Mouse (Mus musculus): ENCODE data around the gene Large1.
A peak's percentile ranks its signal among the peaks of the same experiment; 100 is the strongest.
"Not testable (repeated sequence)": the region's sequence is repeated elsewhere in the genome, so short reads cannot be mapped to it uniquely, and the experiment has no call there.

The Large1 gene

DNA sequence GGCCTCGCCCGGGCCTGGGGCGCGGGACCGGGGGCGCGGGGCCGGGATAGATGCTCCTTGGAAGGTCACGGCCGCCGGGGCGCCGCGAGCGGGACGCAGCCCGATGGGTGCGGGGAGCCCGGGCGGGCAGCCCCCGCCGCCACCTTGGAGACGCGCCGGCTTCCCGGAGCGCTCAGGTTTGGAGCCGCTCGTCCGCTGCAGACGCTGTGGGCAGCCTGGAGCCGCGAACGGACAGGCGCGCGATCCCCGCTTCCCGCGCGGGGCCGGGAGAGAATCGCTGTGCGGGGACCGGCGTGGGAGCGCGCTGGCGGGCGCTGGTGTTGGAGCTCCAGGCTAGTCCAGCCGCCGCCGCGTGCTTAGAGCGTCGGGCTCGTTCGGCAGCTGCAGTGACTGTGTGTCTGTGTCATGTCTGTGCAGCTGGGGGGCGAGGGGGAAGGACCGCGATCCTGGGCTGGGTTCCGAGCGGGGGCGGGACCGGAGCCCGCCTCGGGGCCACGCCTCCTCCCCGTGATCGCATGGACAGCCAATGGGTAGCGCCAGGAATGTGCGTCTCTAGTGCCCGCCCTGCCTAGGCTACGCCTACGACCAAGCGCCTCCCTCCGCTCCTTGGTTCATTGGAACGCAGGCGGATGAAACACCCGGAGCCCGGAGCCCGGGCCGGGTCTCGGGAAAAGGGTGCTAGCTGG is at the start of gene Large1:
Gene Large1 (minus strand): TSS at position 433 of the 686 bp plus-strand sequence.
- peak; percentile 92 for DNase-seq (ENCODE audit: low spot score)

- DNase-seq (ENCODE audit: low spot score), result no peak
Measured at GRCm38 (mm10) chr8:73400343-73400742, 47.0 kb upstream of the Large1 start.

GRCm38 (mm10) chr8:73373001-73373400 is 19.7 kb upstream of the Large1 start:
- not testable (repeated sequence) for DNase-seq (ENCODE audit: low spot score)

DNA sequence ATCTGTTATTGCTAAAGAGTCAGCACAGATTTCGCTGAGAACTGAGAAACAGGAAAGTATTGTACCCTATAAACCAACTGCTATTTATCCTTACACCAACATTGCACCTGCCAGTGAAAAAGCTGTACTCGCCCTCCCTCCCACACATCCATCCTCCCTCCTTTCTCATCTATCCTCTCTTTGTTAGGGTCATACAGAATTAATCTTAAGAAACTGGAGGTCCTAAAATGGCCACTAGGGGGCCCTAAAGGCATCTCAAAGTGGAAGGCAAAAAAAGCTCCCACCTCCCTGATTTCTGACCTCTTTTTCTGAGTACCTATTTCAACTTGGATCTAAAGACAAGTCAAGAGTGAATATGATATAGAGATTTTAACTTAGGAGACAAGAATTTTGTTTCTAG is 2.6 kb upstream of the Large1 start:
- DNase-seq (ENCODE audit: low spot score), result no peak

- no peak for DNase-seq (ENCODE audit: low spot score)
Measured at GRCm38 (mm10) chr8:73354201-73354881, 1.0 kb upstream of the Large1 start.

- DNase-seq (ENCODE audit: low spot score), result no peak
Measured at GRCm38 (mm10) chr8:73353794-73354179, 447 bp upstream of the Large1 start.

- no peak for DNase-seq (ENCODE audit: low spot score)
Measured at GRCm38 (mm10) chr8:73352301-73353107, 836 bp downstream of the Large1 start.

DNA sequence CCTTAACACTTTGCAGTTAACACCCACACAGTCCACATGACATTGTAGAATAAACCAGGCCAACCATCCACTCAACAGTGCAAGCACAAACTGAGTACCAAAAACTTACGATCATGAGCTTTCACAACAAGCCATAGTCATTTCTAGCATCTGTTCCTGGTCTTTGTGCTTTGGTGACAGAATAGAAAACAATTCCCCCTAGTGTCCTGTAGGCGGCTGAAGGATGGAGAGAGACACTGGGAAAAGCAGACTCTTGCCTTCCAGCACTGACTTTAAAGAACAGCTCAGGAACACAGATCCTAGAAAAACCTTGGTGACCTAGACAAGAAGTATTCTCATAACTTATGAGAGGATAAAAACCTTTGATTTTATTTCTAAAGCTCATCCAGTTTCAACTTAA is 3.0 kb downstream of the Large1 start:
- DNase-seq (ENCODE audit: low spot score), result no peak

GRCm38 (mm10) chr8:73342761-73343395 is 10.5 kb downstream of the Large1 start:
- DNase-seq (ENCODE audit: low spot score), result no peak

DNA sequence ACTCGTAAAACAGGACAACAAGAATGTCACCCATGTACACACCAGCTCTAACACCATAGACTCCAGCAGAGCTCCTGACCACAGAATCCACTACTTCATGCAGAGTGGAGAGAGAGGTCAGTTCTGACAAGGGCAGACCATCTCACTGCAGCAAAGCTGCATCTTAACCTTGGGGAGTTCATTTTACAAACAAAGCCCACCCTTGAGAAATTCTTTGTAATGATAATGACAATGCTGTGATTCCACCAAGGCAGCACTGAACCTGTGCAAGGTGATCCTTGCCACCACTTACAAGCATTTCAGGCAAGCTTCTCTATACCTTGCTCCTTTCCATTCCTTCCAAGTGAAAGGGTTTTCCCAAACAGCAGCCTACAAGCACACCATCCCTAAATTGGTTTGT is 16.5 kb downstream of the Large1 start:
- no peak for DNase-seq (ENCODE audit: low spot score)

DNA sequence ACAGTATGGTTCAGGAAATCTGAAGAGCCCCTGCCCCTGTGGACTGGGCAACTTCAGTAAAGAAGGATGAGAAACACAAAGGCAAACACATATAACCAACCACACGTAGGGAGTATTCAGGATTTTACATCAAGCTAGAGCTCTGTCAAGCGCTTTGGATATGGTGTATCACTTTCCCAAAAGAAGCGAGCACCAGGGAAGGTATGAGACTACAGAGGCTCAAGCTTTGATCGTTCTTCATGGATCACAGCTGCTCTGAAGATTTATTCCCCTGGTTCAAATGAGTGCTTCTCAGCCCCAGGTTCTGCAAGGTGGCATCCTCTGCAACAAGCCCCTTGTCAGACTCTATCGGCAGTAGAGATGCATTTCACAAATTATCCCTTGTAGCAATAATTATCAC is 24.2 kb downstream of the Large1 start:
- no peak for DNase-seq (ENCODE audit: low spot score)

DNA sequence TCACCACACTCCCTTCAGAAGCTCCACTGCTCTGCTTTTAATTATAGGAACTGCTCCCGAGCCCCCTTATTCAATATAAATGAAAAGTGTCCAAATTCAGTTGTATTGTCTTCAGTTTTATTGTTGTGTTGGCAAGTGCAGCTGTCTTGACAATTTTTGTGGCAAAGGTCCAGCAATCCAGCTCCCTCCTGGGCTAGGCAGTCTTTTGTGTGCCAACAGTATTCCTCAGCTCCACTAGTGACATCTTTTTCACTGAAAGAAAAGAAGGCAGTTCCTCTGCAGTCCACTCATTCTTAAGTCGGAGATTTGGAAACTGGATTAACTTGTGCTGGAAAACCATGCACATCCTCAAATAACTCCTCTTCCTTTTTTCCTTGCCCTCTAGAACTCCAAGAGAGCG is 25.3 kb downstream of the Large1 start:
- DNase-seq (ENCODE audit: low spot score), result no peak

- no peak for DNase-seq (ENCODE audit: low spot score)
Measured at GRCm38 (mm10) chr8:73324667-73325066, 28.7 kb downstream of the Large1 start.

DNA sequence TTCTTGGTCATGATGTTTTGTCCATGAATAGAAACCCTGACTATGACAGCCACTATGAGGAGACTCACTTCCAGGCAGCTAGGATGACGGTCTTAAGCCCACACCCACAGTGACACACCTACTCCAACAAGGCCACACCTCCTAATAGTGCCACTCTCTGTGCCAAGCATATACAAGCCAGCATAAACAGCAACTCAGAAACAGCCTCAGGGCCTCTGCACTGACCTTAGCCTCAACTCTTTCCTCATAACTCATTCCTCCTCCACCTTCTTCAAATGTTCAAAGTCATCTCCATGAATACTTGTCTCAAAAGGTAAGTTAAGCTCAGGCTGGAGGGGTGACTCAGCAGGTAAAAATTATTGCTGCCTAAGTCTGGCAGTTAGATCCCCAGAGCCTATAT is 29.7 kb downstream of the Large1 start:
- DNase-seq (ENCODE audit: low spot score), result no peak

- DNase-seq (ENCODE audit: low spot score), result not testable (repeated sequence)
Measured at GRCm38 (mm10) chr8:73319500-73319899, 33.8 kb downstream of the Large1 start.

- no peak for DNase-seq (ENCODE audit: low spot score)
Measured at GRCm38 (mm10) chr8:73313911-73314310, 39.4 kb downstream of the Large1 start.

DNA sequence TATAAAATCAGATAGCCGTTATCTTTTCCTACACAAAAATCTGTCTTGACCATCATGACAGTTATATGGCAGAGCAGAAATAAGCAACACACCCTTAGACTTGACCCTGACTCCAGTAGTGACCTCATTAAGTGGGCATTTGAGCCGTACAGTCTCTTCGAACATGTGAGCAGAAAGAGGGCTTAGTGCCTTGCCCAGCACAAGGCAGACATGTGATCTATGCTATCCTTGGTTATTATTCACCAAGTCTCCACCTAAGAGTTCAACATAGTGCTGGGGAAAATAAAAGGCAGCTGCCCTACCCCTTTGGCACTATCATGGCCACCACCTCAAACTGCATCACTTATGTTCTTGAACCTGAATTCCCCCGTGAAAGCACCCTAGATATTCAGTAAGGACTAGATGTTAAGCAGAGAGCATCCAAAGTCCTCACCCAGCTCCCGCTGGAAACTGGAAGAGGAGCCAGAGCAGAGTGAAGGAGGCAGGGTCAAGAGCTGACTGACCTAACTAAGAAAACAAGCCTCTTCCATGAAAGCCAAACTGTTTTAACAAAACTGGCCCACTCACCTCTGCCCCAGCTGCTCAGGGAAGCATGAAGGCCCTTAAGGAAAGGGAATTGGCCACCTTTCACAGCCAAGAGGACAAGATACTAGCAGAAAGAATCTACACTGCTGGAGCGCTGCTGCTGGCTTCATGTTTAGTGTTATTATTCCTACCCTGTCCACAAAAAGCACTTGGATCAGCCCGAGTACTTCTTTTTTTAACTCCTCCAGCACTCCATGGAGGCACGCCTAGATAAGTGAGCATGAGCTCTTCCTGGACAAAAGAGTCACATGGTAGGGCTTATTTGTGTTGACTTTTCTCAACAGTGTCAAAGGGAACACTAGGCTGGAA is 40.4 kb downstream of the Large1 start:
- no peak for DNase-seq (ENCODE audit: low spot score)

- no peak for DNase-seq (ENCODE audit: low spot score)
Measured at GRCm38 (mm10) chr8:73310471-73310870, 42.9 kb downstream of the Large1 start.

GRCm38 (mm10) chr8:73310036-73310435 is 43.3 kb downstream of the Large1 start:
- no peak for DNase-seq (ENCODE audit: low spot score)

DNA sequence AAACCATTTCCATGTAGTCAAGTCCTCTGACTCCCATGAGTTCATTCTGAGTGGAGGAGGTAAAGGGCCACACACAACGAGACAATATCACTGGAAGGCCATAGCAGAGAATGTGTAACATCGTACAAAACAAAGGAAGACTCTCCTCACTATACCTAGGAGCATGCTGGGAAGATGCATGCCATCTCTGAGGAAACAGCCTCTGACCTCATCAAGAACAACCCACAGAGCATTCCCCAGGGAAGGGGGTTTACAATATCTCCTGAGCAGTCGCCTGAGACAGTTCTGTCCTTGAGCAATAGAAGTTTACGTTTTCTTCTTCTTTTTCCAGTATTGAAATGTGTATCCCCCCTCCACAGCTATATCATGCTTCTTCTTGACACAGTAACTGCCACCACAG is 49.4 kb downstream of the Large1 start:
- no peak for DNase-seq (ENCODE audit: low spot score)

DNA sequence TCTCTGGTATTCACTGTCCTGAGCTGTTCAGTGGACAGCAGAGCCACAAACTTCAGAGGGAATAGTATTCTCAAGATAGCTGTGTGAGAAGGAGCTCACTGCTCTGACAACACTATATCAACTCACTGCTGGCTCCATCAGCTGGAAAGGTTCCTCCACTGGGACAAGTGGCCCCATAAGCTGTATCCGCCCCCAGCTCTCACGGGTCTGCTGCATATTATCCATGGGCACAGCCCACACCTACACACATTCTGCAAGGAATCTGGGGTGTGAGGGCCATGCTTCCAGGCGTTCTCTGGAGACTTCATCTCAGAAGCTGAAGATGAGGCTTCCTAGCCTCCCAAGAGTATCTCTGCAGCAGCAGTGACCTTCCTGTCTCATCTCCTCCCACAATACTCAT is 50.4 kb downstream of the Large1 start:
- DNase-seq (ENCODE audit: low spot score), result no peak
